18 mouse cellular contexts compared by ENCODE assay signal in genomic region chr11:97372159-97372864, GRCm38 (mm10). TPM values are rescaled to one million over a fixed set of nuclear protein-coding genes. Genes with fewer than 3 reads are reported as not detected.
A peak's percentile ranks its signal among the peaks of the same experiment; 100 is the strongest.
DNase-seq lines count a peak whose midpoint lies in the region; ATAC-seq lines count a peak whose summit lies in the region.
"Had no signal": no experiment of that assay in that cellular context is flagged by ENCODE, and none has a peak within 500 bp of the region (broad histone marks: within the 10 kb centered on the region; RNA-seq: fewer than 3 reads in every experiment).

No protein-coding gene starts in this region.

- no peak overlapping the region for H3K4me3 ChIP-seq in hindbrain, embryonic 13.5 days
- H3K4me3 ChIP-seq in hindbrain, embryonic 16.5 days (ENCODE audit: low read length), result no peak overlapping the region
- H3K4me3 ChIP-seq: hindbrain, embryonic 15.5 days had no signal

- H3K4me2 ChIP-seq in hindbrain, embryonic 13.5 days, result no peak overlapping the region
- H3K4me2 ChIP-seq in hindbrain, embryonic 16.5 days (ENCODE audit: low read length), result no peak overlapping the region
- H3K4me2 ChIP-seq: heart, embryonic 11.5 days; hindbrain, embryonic 15.5 days had no signal

- DNase-seq in cerebellum, adult 18-20 months, result peak; percentile 69 to 73
- peak; percentile 79 for DNase-seq in cerebellum, adult 9-11 months
- DNase-seq in gonadal fat pad, adult 2 months (ENCODE audit: low read depth), result peak; percentile 90
- DNase-seq in left cerebral cortex, adult 9 months (ENCODE audit: low spot score in 2 of 2), result no peak
- no peak for DNase-seq in gastrocnemius, postnatal 25 days
- DNase-seq in right cerebral cortex, postnatal 36 days (ENCODE audit: low spot score in 2 of 2), result no peak
- DNase-seq: adrenal gland, postnatal 14 days; kidney, postnatal 10 days; midbrain, embryonic 14.5 days; right cerebral cortex, postnatal 4 days had no signal

- H3K9ac ChIP-seq in hindbrain, embryonic 13.5 days, result 0 out of 2 replicates have a peak overlapping the region, but pooled peaks have one; percentile 13
- no peak overlapping the region for H3K9ac ChIP-seq in hindbrain, embryonic 16.5 days (ENCODE audit: low read depth, low read length)
- H3K9ac ChIP-seq: hindbrain, embryonic 15.5 days had no signal

- ATAC-seq in hindbrain, embryonic 13.5 days (ENCODE audit: low FRiP score), result no peak
- ATAC-seq in hindbrain, embryonic 16.5 days, result no peak
- ATAC-seq: activated CD4-positive, CD25-positive, alpha-beta regulatory T cell, adult 4 months; intestine, postnatal 0 days; Patski had no signal

- peaks cover 18% of the 10 kb centered on the region for H3K4me1 ChIP-seq in hindbrain, embryonic 13.5 days (replicated peaks)
- H3K4me1 ChIP-seq in hindbrain, embryonic 16.5 days (ENCODE audit: control insufficient read depth, insufficient read depth, low read depth, low read length), result peaks cover 8% of the 10 kb centered on the region

- no peaks in the 10 kb centered on the region for H3K27me3 ChIP-seq in hindbrain, embryonic 13.5 days
- H3K27me3 ChIP-seq in hindbrain, embryonic 16.5 days (replicated peaks; ENCODE audit: control insufficient read depth, insufficient read depth, low read length), result no peaks in the 10 kb centered on the region
- H3K27me3 ChIP-seq: hindbrain, embryonic 15.5 days; Patski had no signal

- no peaks in the 10 kb centered on the region for H3K9me3 ChIP-seq in hindbrain, embryonic 13.5 days
- H3K9me3 ChIP-seq in hindbrain, embryonic 16.5 days (ENCODE audit: control insufficient read depth, low read length), result no peaks in the 10 kb centered on the region
- H3K9me3 ChIP-seq: hindbrain, embryonic 15.5 days had no signal

- H3K27ac ChIP-seq in hindbrain, embryonic 13.5 days, result 0 out of 2 replicates have a peak overlapping the region, but pooled peaks have one; percentile 8
- H3K27ac ChIP-seq in hindbrain, embryonic 16.5 days (ENCODE audit: low read depth, low read length), result no peak overlapping the region
- H3K27ac ChIP-seq: hindbrain, embryonic 15.5 days had no signal

- peaks cover 42% of the 10 kb centered on the region for H3K36me3 ChIP-seq in hindbrain, embryonic 13.5 days
- H3K36me3 ChIP-seq in hindbrain, embryonic 16.5 days (ENCODE audit: control insufficient read depth, insufficient read depth, low read length), result peaks cover 4% of the 10 kb centered on the region; the same call in 1 of the 2 replicates

- 91% methylated on average over 6 of the region's 6 CpGs for WGBS in hindbrain, embryonic 13.5 days
- WGBS in hindbrain, embryonic 16.5 days, result 83% methylated on average over 6 of the region's 6 CpGs

RNA-seq across cellular contexts. Expression of gene Socs7, which starts 10.0 kb away (rescaled TPM):
- 8.4 and 9.2 TPM in 2 replicates for polyA plus RNA-seq in hindbrain, embryonic 13.5 days (2015; fragmentation: Nextera tagmentation; extraction: Ambion mirVana)
- polyA plus RNA-seq in hindbrain, embryonic 16.5 days (2015; fragmentation: Nextera tagmentation; extraction: Ambion mirVana), result 7.3 and 8.1 TPM in 2 replicates
- 7.9 and 9.0 TPM in 2 replicates for polyA plus RNA-seq in gonadal fat pad, adult 2 months (2012; rRNA removed)
- 10 to 100 TPM; 38.9 to 39.2 TPM for total RNA-seq in gastrocnemius, postnatal 25 days (2021)

RNA-seq across cellular contexts. Expression of gene Gpr179, which starts 20.4 kb away (rescaled TPM):
- 0.16 and 0.25 TPM in 2 replicates for polyA plus RNA-seq in hindbrain, embryonic 13.5 days (2015; fragmentation: Nextera tagmentation; extraction: Ambion mirVana)
- 0.43 and 0.51 TPM in 2 replicates for polyA plus RNA-seq in hindbrain, embryonic 16.5 days (2015; fragmentation: Nextera tagmentation; extraction: Ambion mirVana)
- 0.39 and 0.76 TPM in 2 replicates for polyA plus RNA-seq in gonadal fat pad, adult 2 months (2012; rRNA removed)
- total RNA-seq in gastrocnemius, postnatal 25 days (2021), result under 1 TPM in 1 of 2 experiments, not detected in 1; 0.03 TPM
- total RNA-seq: neutrophil, adult 5-6 weeks had no signal

RNA-seq across cellular contexts. Expression of gene Arhgap23, which starts 43.0 kb away (rescaled TPM):
- polyA plus RNA-seq in hindbrain, embryonic 13.5 days (2015; fragmentation: Nextera tagmentation; extraction: Ambion mirVana), result 6.6 and 6.7 TPM in 2 replicates
- polyA plus RNA-seq in hindbrain, embryonic 16.5 days (2015; fragmentation: Nextera tagmentation; extraction: Ambion mirVana), result 8.5 and 9.4 TPM in 2 replicates
- polyA plus RNA-seq in gonadal fat pad, adult 2 months (2012; rRNA removed), result 25.6 and 31.5 TPM in 2 replicates
- total RNA-seq in gastrocnemius, postnatal 25 days (2021), result 1 to 10 TPM; 6.5 to 7.1 TPM
- polyA plus RNA-seq: activated CD4-positive, CD25-positive, alpha-beta regulatory T cell, adult 4 months had no signal

RNA-seq across cellular contexts. Expression of gene Mrpl45, which starts 56.8 kb away (rescaled TPM):
- polyA plus RNA-seq in hindbrain, embryonic 13.5 days (2015; fragmentation: Nextera tagmentation; extraction: Ambion mirVana), result 38.4 and 39.0 TPM in 2 replicates
- 38.2 and 39.5 TPM in 2 replicates for polyA plus RNA-seq in hindbrain, embryonic 16.5 days (2015; fragmentation: Nextera tagmentation; extraction: Ambion mirVana)
- polyA plus RNA-seq in gonadal fat pad, adult 2 months (2012; rRNA removed), result 12.2 and 12.3 TPM in 2 replicates
- total RNA-seq in gastrocnemius, postnatal 25 days (2021), result 10 to 100 TPM; 34.3 to 41.6 TPM

Comparison
In these comparisons a context has a peak if more than half of its experiments do, and no peak if none do; other contexts are left out.
1. DNase-seq: peak in cerebellum, adult 18-20 months (2 of 2), cerebellum, adult 9-11 months (single experiment) and gonadal fat pad, adult 2 months (single experiment); none in left cerebral cortex, adult 9 months (0 of 2), gastrocnemius, postnatal 25 days (single experiment) and right cerebral cortex, postnatal 36 days (0 of 2).